ENCODE assay signal across 12 mouse cellular contexts in the genomic region with DNA sequence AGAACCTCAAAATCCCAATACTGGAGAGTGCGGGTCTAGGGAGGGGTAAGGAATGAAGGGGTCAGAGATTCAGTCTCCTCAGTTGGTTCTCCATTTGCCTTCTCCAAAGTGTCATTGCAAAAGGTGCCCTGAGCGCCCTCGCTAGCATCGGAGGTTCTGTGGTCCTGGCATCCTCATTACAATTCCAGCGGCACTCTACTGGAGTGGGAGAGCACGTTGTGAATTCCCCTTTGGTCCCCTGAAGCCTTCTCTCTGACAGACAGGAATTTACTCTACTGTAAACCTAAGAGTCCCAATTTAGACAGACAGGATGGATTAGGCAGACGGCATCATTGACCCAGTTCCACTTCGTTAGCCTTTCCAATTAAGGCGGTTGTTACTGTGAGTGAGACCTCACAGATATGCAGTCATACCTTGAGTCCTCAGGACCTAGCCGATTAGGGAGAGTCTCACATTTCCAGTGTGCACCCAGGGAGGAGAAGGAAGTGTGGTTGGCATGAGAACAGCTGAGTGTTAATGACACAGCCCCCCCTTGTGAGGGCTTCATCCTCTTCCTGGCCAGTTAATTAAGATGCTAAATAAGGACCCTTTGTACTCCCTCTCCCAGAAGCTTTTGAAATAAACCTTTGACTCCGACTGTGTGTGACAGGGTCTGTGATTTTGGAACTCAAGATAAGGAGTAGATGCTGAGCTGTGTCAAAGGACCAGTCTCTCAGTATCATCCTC.
DNase-seq lines count a peak whose midpoint lies in the region; ATAC-seq and TF ChIP-seq lines count a peak whose summit lies in the region.
"Had no signal": no experiment of that assay in that cellular context is flagged by ENCODE, and none has a peak within 500 bp of the region (broad histone marks: within the 10 kb centered on the region; RNA-seq: fewer than 3 reads in every experiment).

No protein-coding gene starts in this region.

- H3K4me2 ChIP-seq in hindbrain, embryonic 15.5 days = no peak overlapping the region
- 0 out of 2 replicates have a peak overlapping the region, but pooled peaks have one; percentile 15 for H3K4me2 ChIP-seq in neural tube, embryonic 15.5 days
- H3K4me2 ChIP-seq: heart, embryonic 12.5 days had no signal

- no peak overlapping the region for H3K4me3 ChIP-seq in layer of hippocampus, adult 2 months
- H3K4me3 ChIP-seq in forebrain, embryonic 10.5 days = peak overlapping the region; percentile 5; the same call in 1 of the 2 replicates
- H3K4me3 ChIP-seq in hindbrain, embryonic 15.5 days = no peak overlapping the region
- no peak overlapping the region for H3K4me3 ChIP-seq in neural tube, embryonic 15.5 days (replicated peaks)
- H3K4me3 ChIP-seq: heart, embryonic 12.5 days had no signal

- no peak for TF ChIP-seq CTCF in layer of hippocampus, adult 2 months (conservative IDR thresholded peaks at IDR 0.05)

- H3K9ac ChIP-seq in hindbrain, embryonic 15.5 days = no peak overlapping the region
- no peak overlapping the region for H3K9ac ChIP-seq in neural tube, embryonic 15.5 days (replicated peaks)
- H3K9ac ChIP-seq: heart, embryonic 12.5 days had no signal

- peak overlapping the region; percentile 77 for H3K27ac ChIP-seq in layer of hippocampus, adult 2 months
- peak overlapping the region; percentile 77 for H3K27ac ChIP-seq in forebrain, embryonic 10.5 days
- peak overlapping the region; percentile 72 for H3K27ac ChIP-seq in hindbrain, embryonic 15.5 days (replicated peaks)
- H3K27ac ChIP-seq in neural tube, embryonic 15.5 days (replicated peaks) = peak overlapping the region; percentile 75; the same call in 1 of the 2 replicates

- no peaks in the 10 kb centered on the region for H3K9me3 ChIP-seq in forebrain, embryonic 10.5 days
- no peaks in the 10 kb centered on the region for H3K9me3 ChIP-seq in hindbrain, embryonic 15.5 days
- no peaks in the 10 kb centered on the region for H3K9me3 ChIP-seq in neural tube, embryonic 15.5 days (replicated peaks)
- H3K9me3 ChIP-seq: heart, embryonic 12.5 days had no signal

- WGBS in forebrain, embryonic 10.5 days = 37% methylated on average over 11 of the region's 11 CpGs
- 28% methylated on average over 11 of the region's 11 CpGs for WGBS in hindbrain, embryonic 15.5 days
- WGBS in neural tube, embryonic 15.5 days = 36% methylated on average over 11 of the region's 11 CpGs

- peaks cover 7% of the 10 kb centered on the region; the same call in 1 of the 2 replicates for H3K36me3 ChIP-seq in forebrain, embryonic 10.5 days (replicated peaks)
- H3K36me3 ChIP-seq in hindbrain, embryonic 15.5 days = no peaks in the 10 kb centered on the region
- no peaks in the 10 kb centered on the region for H3K36me3 ChIP-seq in neural tube, embryonic 15.5 days
- H3K36me3 ChIP-seq: heart, embryonic 12.5 days had no signal

- peak; percentile 56 for ATAC-seq in hindbrain, embryonic 15.5 days (ENCODE audit: low FRiP score, low read depth)
- ATAC-seq in neural tube, embryonic 15.5 days (ENCODE audit: low FRiP score) = peak; percentile 71
- no peak for ATAC-seq in inflammation-experienced regulatory T-cells, adult 6 months

- DNase-seq in layer of hippocampus, adult 2 months (ENCODE audit: low spot score in 2 of 2) = peak in 1 of 2 experiments; percentile 37
- no peak for DNase-seq in layer of hippocampus, adult 9-10 months (ENCODE audit: low spot score)
- DNase-seq in forebrain, embryonic 10.5 days (ENCODE audit: extremely low spot score, low spot score) = peak; percentile 37
- DNase-seq in lung, postnatal 25 days (ENCODE audit: low spot score) = no peak
- no peak for DNase-seq in left cerebral cortex, postnatal 14 days (ENCODE audit: low spot score in 2 of 2)
- DNase-seq: kidney, adult 11 months; lung, postnatal 36 days; thymus, postnatal 4 days had no signal

- intact Hi-C loops in left cerebral cortex, postnatal 14 days (cut with DNase I) = no loop called here

- peaks cover 16% of the 10 kb centered on the region; the same call in 1 of the 2 replicates for H3K27me3 ChIP-seq in forebrain, embryonic 10.5 days (ENCODE audit: poor library complexity, severe bottlenecking)
- no peaks in the 10 kb centered on the region for H3K27me3 ChIP-seq in hindbrain, embryonic 15.5 days
- H3K27me3 ChIP-seq in neural tube, embryonic 15.5 days (replicated peaks) = 0 out of 2 replicates have a peak, but pooled peaks cover 3% of the 10 kb centered on the region
- H3K27me3 ChIP-seq: heart, embryonic 12.5 days had no signal

- peaks cover 58% of the 10 kb centered on the region for H3K4me1 ChIP-seq in forebrain, embryonic 10.5 days
- H3K4me1 ChIP-seq in hindbrain, embryonic 15.5 days (replicated peaks) = peaks cover 32% of the 10 kb centered on the region
- H3K4me1 ChIP-seq in neural tube, embryonic 15.5 days = peaks cover 25% of the 10 kb centered on the region
